Mouse (Mus musculus) kidney, adult 2 months (tissue): Measurements from ENCODE around the gene Ugt1a9.

Experiments
- CTCF ChIP-seq: fragments of 200-500 bp; conservative IDR thresholded peaks from 2 replicates; pipeline ENCODE4 v1.5.1; 2011; ENCODE audit warnings: low read depth, mild to moderate bottlenecking, control low read depth, low read length, moderate library complexity, mixed read lengths; ENCODE audit not compliant: insufficient read depth, insufficient read length
- POLR2A ChIP-seq: fragments of 200-500 bp; IDR thresholded peaks from one replicate; pipeline ENCODE4 v1.6.1; 2011; ENCODE audit warnings: low read depth, low read length, control low read depth

- no peak for TF ChIP-seq CTCF
- no peak for TF ChIP-seq POLR2A
Measured at GRCm38 (mm10) chr1:88206843-88207479, 136.4 kb downstream of the Ugt1a9 start.
